Mouse (Mus musculus) G1E (cell line): ENCODE measurements around the gene Bdh1. TPM values are rescaled to one million over a fixed set of nuclear protein-coding genes. Genes with fewer than 3 reads are reported as not detected.
"Not testable (repeated sequence)": the region's sequence is repeated elsewhere in the genome, so short reads cannot be mapped to it uniquely, and the experiment has no call there.

Experiments used
- ATAC-seq: 2 replicates; pipeline ENCODE4 v1.8.0; 2016; ENCODE audit warnings: mild to moderate bottlenecking; ENCODE audit not compliant: insufficient number of reproducible peaks, poor library complexity, low FRiP score, severe bottlenecking; ENCODE audit errors: extremely low read depth
- DNase-seq: peaks from one replicate; pipeline ENCODE4 v3.0.0; 2012; ENCODE audit warnings: low spot score
- H3K27me3 ChIP-seq: 2 replicates; pipeline ENCODE4 v1.6.1; 2012; ENCODE audit warnings: mild to moderate bottlenecking, low read length, inconsistent platforms; ENCODE audit not compliant: insufficient read depth
- H3K36me3 ChIP-seq: replicated peaks from 2 replicates; pipeline ENCODE3; 2012; ENCODE audit warnings: mild to moderate bottlenecking, inconsistent platforms
- H3K4me1 ChIP-seq: 2 replicates; pipeline ENCODE4 v1.6.1; 2012; ENCODE audit warnings: low read depth, low read length, inconsistent platforms, mixed read lengths; ENCODE audit not compliant: insufficient read depth
- H3K4me3 ChIP-seq: 2 replicates; pipeline ENCODE4 v1.5.1; 2012; ENCODE audit warnings: low read depth, mild to moderate bottlenecking, inconsistent platforms, low read length, moderate library complexity, mixed read lengths
- H3K9me3 ChIP-seq: replicated peaks from 2 replicates; pipeline ENCODE4 v1.6.1; 2012; ENCODE audit warnings: inconsistent platforms
- CTCF ChIP-seq: IDR thresholded peaks from 2 replicates; pipeline ENCODE4 v1.5.1; 2012; ENCODE audit warnings: low read depth, low read length, inconsistent platforms, mixed read lengths
- GATA1 ChIP-seq: IDR thresholded peaks from 2 replicates; pipeline ENCODE4 v1.6.1; 2012; ENCODE audit warnings: borderline replicate concordance, low read length, inconsistent platforms, mixed read lengths
- GATA2 ChIP-seq: IDR thresholded peaks from 2 replicates; pipeline ENCODE4 v1.6.1; 2012; ENCODE audit warnings: low read depth, low read length, inconsistent platforms, borderline replicate concordance
- POLR2AphosphoS5 ChIP-seq: IDR thresholded peaks from 2 replicates; pipeline ENCODE4 v1.6.1; 2012; ENCODE audit warnings: low read depth, low read length, inconsistent platforms; ENCODE audit not compliant: insufficient replicate concordance
- TAL1 ChIP-seq: conservative IDR thresholded peaks from 2 replicates; pipeline ENCODE4 v1.6.1; 2012; ENCODE audit warnings: low read depth, low read length, inconsistent platforms, mixed read lengths
- polyA plus RNA-seq: library from polyadenylated mRNA; stranded (reverse); fragments of >175 nt; gene quantifications from 2 replicates; pipeline ENCODE4 v1.2.3, GENCODE M21; 2012
- total RNA-seq, 2 experiments: library from RNA; stranded (forward) in 1 of 2; stranded (reverse) in 1 of 2; fragments of 200-1000 nt in 1 of 2; fragments of >200 nt in 1 of 2; fragmentation: Nextera tagmentation in 1 of 2; gene quantifications; 2 replicates each; pipeline ENCODE4 v1.2.3; 2014 to 2017

The Bdh1 gene
- total RNA-seq (2014; fragmentation: Nextera tagmentation) (not detected in 2 replicates), total RNA-seq (2017) (0.06 and 0.11 TPM in 2 replicates), polyA plus RNA-seq (not detected in 2 replicates)

GRCm38 (mm10) chr16:31422000-31422399, at the start of gene Bdh1:
Bdh1 (plus strand) TSS chr16:31422280.
- H3K9me3 ChIP-seq, result no peaks in the 10 kb centered on the region
- no peak within 1 kb of the TSS for H3K4me3 ChIP-seq
- TF ChIP-seq CTCF (no peak), POLR2AphosphoS5 (no peak), GATA2 (no peak), TAL1 (no peak), GATA1 (no peak)
- H3K36me3 ChIP-seq, result no peaks in the 10 kb centered on the region
- peaks cover 6% of the 10 kb centered on the region for H3K27me3 ChIP-seq
- no peak for DNase-seq
- no peak for ATAC-seq
- peaks cover 34% of the 10 kb centered on the region for H3K4me1 ChIP-seq

- H3K27me3 ChIP-seq, result peaks cover 11% of the 10 kb centered on the region
- not testable (repeated sequence) for ATAC-seq, H3K4me3 ChIP-seq, DNase-seq, H3K9me3 ChIP-seq, H3K4me1 ChIP-seq, H3K36me3 ChIP-seq
Measured at GRCm38 (mm10) chr16:31372316-31372715, 49.8 kb upstream of the Bdh1 start.

GRCm38 (mm10) chr16:31375877-31376582, 46.0 kb upstream of the Bdh1 start:
- ATAC-seq, H3K9me3 ChIP-seq, H3K36me3 ChIP-seq, DNase-seq, H3K4me3 ChIP-seq, H3K27me3 ChIP-seq, H3K4me1 ChIP-seq: not testable (repeated sequence)

- not testable (repeated sequence) for H3K36me3 ChIP-seq, DNase-seq, H3K9me3 ChIP-seq, H3K4me1 ChIP-seq, H3K27me3 ChIP-seq, H3K4me3 ChIP-seq, ATAC-seq
Measured at GRCm38 (mm10) chr16:31388269-31388668, 33.8 kb upstream of the Bdh1 start.

GRCm38 (mm10) chr16:31399231-31399630, 22.8 kb upstream of the Bdh1 start:
- no peak for ATAC-seq
- Histone ChIP-seq H3K4me1 (no peaks in the 10 kb centered on the region), H3K4me3 (no peak overlapping the region), H3K36me3 (no peaks in the 10 kb centered on the region), H3K9me3 (0 out of 2 replicates have a peak, but pooled peaks cover 2% of the 10 kb centered on the region), H3K27me3 (peaks cover 4% of the 10 kb centered on the region; the same call in 1 of the 2 replicates)
- DNase-seq, result no peak
- no peak for TF ChIP-seq GATA1
- TF ChIP-seq TAL1, result no peak
- TF ChIP-seq POLR2AphosphoS5, result no peak
- TF ChIP-seq CTCF, result no peak
- no peak for TF ChIP-seq GATA2

GRCm38 (mm10) chr16:31400908-31401692, 21.0 kb upstream of the Bdh1 start:
- H3K9me3 ChIP-seq, result 0 out of 2 replicates have a peak, but pooled peaks cover 2% of the 10 kb centered on the region
- DNase-seq (no peak), ATAC-seq (no peak)
- H3K27me3 ChIP-seq, result peaks cover 4% of the 10 kb centered on the region; the same call in 1 of the 2 replicates
- no peaks in the 10 kb centered on the region for H3K4me1 ChIP-seq
- H3K36me3 ChIP-seq, result no peaks in the 10 kb centered on the region
- H3K4me3 ChIP-seq, result no peak overlapping the region
- TF ChIP-seq GATA2 (no peak), GATA1 (no peak), CTCF (no peak), TAL1 (no peak), POLR2AphosphoS5 (no peak)

GRCm38 (mm10) chr16:31402096-31402495, 20.0 kb upstream of the Bdh1 start:
- DNase-seq (no peak), ATAC-seq (no peak)
- no peak overlapping the region for H3K4me3 ChIP-seq
- no peaks in the 10 kb centered on the region for H3K36me3 ChIP-seq
- H3K9me3 ChIP-seq, result no peaks in the 10 kb centered on the region
- no peak for TF ChIP-seq CTCF
- no peak for TF ChIP-seq GATA2
- TF ChIP-seq TAL1, result no peak
- TF ChIP-seq POLR2AphosphoS5, result no peak
- TF ChIP-seq GATA1, result no peak
- no peaks in the 10 kb centered on the region for H3K4me1 ChIP-seq
- H3K27me3 ChIP-seq, result peaks cover 4% of the 10 kb centered on the region; the same call in 1 of the 2 replicates
